Mouse (Mus musculus) C2C12 (cell line): ENCODE data around the gene Cep70. TPM values are rescaled to one million over a fixed set of nuclear protein-coding genes. Genes with fewer than 3 reads are reported as not detected.

ENCODE experiments used
- H3K27me3 ChIP-seq: one replicate; pipeline ENCODE4 v1.6.1; 2011; ENCODE audit not compliant: control insufficient read depth, insufficient read depth, insufficient read length
- H3K36me3 ChIP-seq: one replicate; pipeline ENCODE4 v1.6.1; 2011; ENCODE audit not compliant: control insufficient read depth, insufficient read depth
- H3K4me3 ChIP-seq: one replicate; pipeline ENCODE4 v1.5.1; 2011; ENCODE audit warnings: mild to moderate bottlenecking, control low read depth; ENCODE audit not compliant: poor library complexity, insufficient read depth, severe bottlenecking
- H3K79me2 ChIP-seq: one replicate; pipeline ENCODE4 v1.6.1; 2011; ENCODE audit not compliant: control insufficient read depth, insufficient read depth
- H3K79me3 ChIP-seq: one replicate; pipeline ENCODE4 v1.6.1; 2011; ENCODE audit warnings: low read depth, control low read depth
- H3ac ChIP-seq: one replicate; pipeline ENCODE3; 2011; ENCODE audit warnings: low read depth; ENCODE audit not compliant: control insufficient read depth, insufficient read length
- CEBPB ChIP-seq: IDR thresholded peaks from one replicate; pipeline ENCODE4 v1.6.1; 2011; ENCODE audit warnings: low read depth, mild to moderate bottlenecking, control low read depth, moderate library complexity
- CTCF ChIP-seq: IDR thresholded peaks from one replicate; pipeline ENCODE4 v1.5.1; 2011; ENCODE audit not compliant: control insufficient read depth, insufficient read depth, insufficient read length
- FOSL1 ChIP-seq: IDR thresholded peaks from one replicate; pipeline ENCODE4 v1.8.0; 2011; ENCODE audit warnings: mild to moderate bottlenecking, low read length; ENCODE audit not compliant: poor library complexity, insufficient read depth, severe bottlenecking
- MAX ChIP-seq: IDR thresholded peaks from one replicate; pipeline ENCODE4 v1.6.1; 2011; ENCODE audit warnings: mild to moderate bottlenecking, control low read depth
- MYOD1 ChIP-seq: IDR thresholded peaks from one replicate; pipeline ENCODE4 v1.6.1; 2011; ENCODE audit warnings: low read depth; ENCODE audit not compliant: control insufficient read depth, insufficient read length
- MYOG ChIP-seq: IDR thresholded peaks from one replicate; pipeline ENCODE4 v1.6.1; 2011; ENCODE audit not compliant: control insufficient read depth, insufficient read length; ENCODE audit errors: extremely low read depth
- USF1 ChIP-seq: IDR thresholded peaks from one replicate; pipeline ENCODE4 v1.6.1; 2011; ENCODE audit warnings: low read depth, mild to moderate bottlenecking, control low read depth, moderate library complexity
- polyA plus RNA-seq: library from polyadenylated mRNA; unstranded; fragments of >200 nt; fragmentation: generic; extraction: Trizol; gene quantifications from one replicate; pipeline ENCODE4 v1.2.1, GENCODE M21; 2012; ENCODE audit warnings: missing spikeins

Cep70 gene
- polyA plus RNA-seq, 1 experiment, result 2.1 TPM

DNA sequence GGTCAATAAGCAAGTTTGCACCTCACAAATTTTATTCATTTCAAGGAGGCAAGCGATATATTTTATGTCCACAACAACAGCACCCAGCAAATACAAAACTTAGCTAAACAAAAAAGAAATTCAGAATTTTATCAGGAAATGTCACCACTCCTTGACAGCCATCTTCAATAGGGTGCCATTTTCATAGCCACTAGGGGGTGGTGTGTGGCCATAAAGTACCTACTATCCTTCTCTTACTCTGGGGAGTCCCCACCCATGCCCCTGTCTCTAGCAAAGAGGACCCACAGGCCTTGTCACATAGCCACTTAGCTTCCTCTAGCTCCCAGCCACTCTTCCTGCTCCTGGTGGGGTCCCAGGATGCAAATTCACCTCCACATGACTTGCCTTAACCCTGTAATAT is 96.0 kb downstream of the Cep70 start:
- TF ChIP-seq CTCF, result no peak
- TF ChIP-seq MYOG, result no peak
- TF ChIP-seq FOSL1, result no peak
- no peak for TF ChIP-seq CEBPB
- TF ChIP-seq MAX, result no peak
- TF ChIP-seq MYOD1, result no peak
- TF ChIP-seq USF1, result no peak
- H3K36me3 ChIP-seq, result no peaks in the 10 kb centered on the region

DNA sequence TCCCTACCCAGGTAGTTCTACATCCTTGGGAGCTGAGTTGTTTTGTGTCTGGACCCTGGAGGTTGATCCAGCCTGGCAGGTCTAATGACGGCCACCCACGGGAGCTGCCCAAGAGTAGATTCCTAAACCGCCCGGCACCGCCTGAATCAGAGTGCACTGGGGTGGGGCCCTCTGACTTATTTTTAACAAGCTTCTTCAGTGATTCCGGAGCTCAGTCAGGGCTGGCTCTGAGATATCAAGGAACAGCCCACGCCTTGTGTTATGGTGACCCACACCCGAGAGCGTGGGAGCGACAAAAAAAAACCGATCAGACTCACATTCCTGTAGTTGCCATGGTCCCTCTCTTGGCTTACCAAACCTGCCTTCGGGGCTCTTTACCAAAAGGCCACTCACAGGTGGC is 97.0 kb downstream of the Cep70 start:
- no peaks in the 10 kb centered on the region for H3K79me3 ChIP-seq

More for the DNA sequence above, 96.0 kb downstream of the Cep70 start:
- Histone ChIP-seq H3K79me2 (no peaks in the 10 kb centered on the region), H3K27me3 (peaks cover 5% of the 10 kb centered on the region), H3K4me3 (no peak overlapping the region), H3ac (no peak overlapping the region), H3K79me3 (no peaks in the 10 kb centered on the region)

DNA sequence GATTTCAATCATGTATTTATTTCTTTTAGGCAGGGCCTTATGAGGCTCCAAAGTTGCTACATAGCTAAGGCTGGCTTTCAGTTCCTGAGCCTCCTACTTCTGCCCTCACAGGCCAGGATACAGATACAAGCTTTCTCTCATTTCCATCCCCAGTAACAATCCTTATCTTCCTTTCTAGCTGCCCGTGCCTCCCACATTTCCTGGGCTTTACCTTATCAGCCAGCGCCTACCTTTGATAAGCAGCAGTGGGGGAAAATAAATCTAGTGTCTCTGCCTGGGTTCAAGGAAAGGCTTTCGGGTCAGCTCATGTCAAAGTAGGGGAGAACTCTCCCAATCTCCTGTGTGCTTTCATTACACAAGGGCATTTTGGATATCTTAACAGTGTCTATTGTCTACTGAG is 98.4 kb downstream of the Cep70 start:
- H3ac ChIP-seq, result no peak overlapping the region
- TF ChIP-seq MYOD1 (no peak), CTCF (no peak), MYOG (no peak), FOSL1 (no peak)
- no peaks in the 10 kb centered on the region for H3K27me3 ChIP-seq
- no peaks in the 10 kb centered on the region for H3K79me2 ChIP-seq
- no peak overlapping the region for H3K4me3 ChIP-seq
- no peaks in the 10 kb centered on the region for H3K79me3 ChIP-seq
- H3K36me3 ChIP-seq, result no peaks in the 10 kb centered on the region

More for the DNA sequence above, 97.0 kb downstream of the Cep70 start:
- peaks cover 3% of the 10 kb centered on the region for H3K27me3 ChIP-seq
- H3K79me2 ChIP-seq, result no peaks in the 10 kb centered on the region
- H3ac ChIP-seq, result no peak overlapping the region
- no peak for TF ChIP-seq CTCF
- H3K36me3 ChIP-seq, result no peaks in the 10 kb centered on the region
- no peak overlapping the region for H3K4me3 ChIP-seq

DNA sequence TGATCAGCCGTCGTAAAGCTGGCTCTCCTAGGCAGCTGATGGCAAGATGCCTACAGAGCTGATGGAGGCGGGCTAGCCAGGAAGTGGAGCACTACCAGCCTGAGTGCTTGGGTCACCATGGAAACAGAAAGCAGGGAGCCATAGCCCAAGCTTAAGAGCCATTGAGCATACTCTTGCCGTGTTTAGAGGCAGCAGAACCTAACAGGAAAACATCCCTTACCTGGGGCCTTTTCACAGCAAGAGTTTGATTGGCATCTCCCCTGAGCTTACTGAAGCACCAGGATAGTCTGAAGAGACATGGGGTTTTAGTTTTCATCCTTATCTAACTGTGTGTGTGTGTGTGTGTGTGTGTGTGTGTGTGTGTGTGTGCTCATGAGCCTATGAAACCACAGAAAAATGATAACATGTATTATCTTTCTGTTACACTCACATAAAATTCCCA is 102.2 kb downstream of the Cep70 start:
- H3K27me3 ChIP-seq, result peaks cover 3% of the 10 kb centered on the region
- TF ChIP-seq MYOD1, result no peak
- no peak for TF ChIP-seq MYOG
- TF ChIP-seq USF1, result no peak
- no peak for TF ChIP-seq MAX
- no peak for TF ChIP-seq CTCF
- no peak for TF ChIP-seq CEBPB
- no peak overlapping the region for H3ac ChIP-seq
- H3K79me3 ChIP-seq, result no peaks in the 10 kb centered on the region
- no peaks in the 10 kb centered on the region for H3K36me3 ChIP-seq
- no peak overlapping the region for H3K4me3 ChIP-seq
- no peaks in the 10 kb centered on the region for H3K79me2 ChIP-seq

Other genes starting within 250 kb of the Cep70 start
- not detected for gene Gm1123, start 207.7 kb upstream of the Cep70 start, polyA plus RNA-seq
- gene Pik3cb, start 102.7 kb upstream of the Cep70 start, polyA plus RNA-seq, result 3.4 TPM
- gene Faiml, start 6.1 kb upstream of the Cep70 start, polyA plus RNA-seq, result not detected
- gene Esyt3, start 115.2 kb downstream of the Cep70 start, polyA plus RNA-seq, result not detected
- gene Mras, start 194.0 kb downstream of the Cep70 start, polyA plus RNA-seq, result 25.1 TPM
- not detected for gene Nme9, start 208.1 kb downstream of the Cep70 start, polyA plus RNA-seq